Mouse (Mus musculus) G1E (cell line): ENCODE measurements around the gene Rgs6.

ENCODE experiments used
- CTCF ChIP-seq: IDR thresholded peaks from 2 replicates; pipeline ENCODE4 v1.5.1; 2012; ENCODE audit warnings: low read depth, low read length, inconsistent platforms, mixed read lengths
- GATA2 ChIP-seq: IDR thresholded peaks from 2 replicates; pipeline ENCODE4 v1.6.1; 2012; ENCODE audit warnings: low read depth, low read length, inconsistent platforms, borderline replicate concordance

- no peak for TF ChIP-seq GATA2
- no peak for TF ChIP-seq CTCF
Measured at GRCm38 (mm10) chr12:83011056-83011565, 423.0 kb downstream of the Rgs6 start.
